Mouse (Mus musculus): ENCODE measurements at regions not wholly inside any gene's neighbourhood (a gene's known extent, or its start where the extent isn't known, plus 50 kb on each side); places are given as distances from the start of the nearest gene placed in this dataset.

- H3K4me1 ChIP-seq (ENCODE audit: control insufficient read depth, insufficient read depth, insufficient read length), result no peaks in the 10 kb centered on the region
- TF ChIP-seq POLR2A (IDR thresholded peaks at IDR 0.05; ENCODE audit: low read depth, low read length), result no peak
- TF ChIP-seq CTCF (IDR thresholded peaks at IDR 0.05; ENCODE audit: extremely low read depth, insufficient read depth, insufficient read length, insufficient replicate concordance), result no peak
- 92% methylated on average over 2 of the region's 2 CpGs for WGBS
- no peak overlapping the region for H3K27ac ChIP-seq (ENCODE audit: insufficient read depth, low read length)
- no peaks in the 10 kb centered on the region for H3K36me3 ChIP-seq (ENCODE audit: control insufficient read depth, insufficient read depth, low read length)
- H3K27me3 ChIP-seq (ENCODE audit: control insufficient read depth, insufficient read depth, low read length), result no peaks in the 10 kb centered on the region
- DNase-seq (ENCODE audit: low read depth in 1 of 2, low spot score in 2 of 2), result no peak
- H3K4me3 ChIP-seq (ENCODE audit: extremely low read depth, insufficient read depth, insufficient read length), result no peak overlapping the region
Measured at GRCm38 (mm10) chr13:97656618-97657017, 103.8 kb downstream of the Gm10260 start.

GRCm38 (mm10) chr13:97652279-97652678 is 108.2 kb downstream of the Gm10260 start:
- no peak overlapping the region for H3K4me3 ChIP-seq (ENCODE audit: extremely low read depth, insufficient read depth, insufficient read length)
- H3K36me3 ChIP-seq (ENCODE audit: control insufficient read depth, insufficient read depth, low read length), result no peaks in the 10 kb centered on the region
- no peak for DNase-seq (ENCODE audit: low read depth in 1 of 2, low spot score in 2 of 2)
- H3K27ac ChIP-seq (ENCODE audit: insufficient read depth, low read length), result no peak overlapping the region
- no peaks in the 10 kb centered on the region for H3K4me1 ChIP-seq (ENCODE audit: control insufficient read depth, insufficient read depth, insufficient read length)
- TF ChIP-seq POLR2A (IDR thresholded peaks at IDR 0.05; ENCODE audit: low read depth, low read length) (no peak), CTCF (IDR thresholded peaks at IDR 0.05; ENCODE audit: extremely low read depth, insufficient read depth, insufficient read length, insufficient replicate concordance) (no peak)
- no peaks in the 10 kb centered on the region for H3K27me3 ChIP-seq (ENCODE audit: control insufficient read depth, insufficient read depth, low read length)
- WGBS, result 92% methylated on average over 9 of the region's 9 CpGs

- WGBS, result 92% methylated on average over 9 of the region's 9 CpGs
- Histone ChIP-seq H3K4me1 (ENCODE audit: control insufficient read depth, insufficient read depth, insufficient read length) (no peaks in the 10 kb centered on the region), H3K36me3 (ENCODE audit: control insufficient read depth, insufficient read depth, low read length) (no peaks in the 10 kb centered on the region), H3K27me3 (ENCODE audit: control insufficient read depth, insufficient read depth, low read length) (no peaks in the 10 kb centered on the region), H3K27ac (ENCODE audit: insufficient read depth, low read length) (no peak overlapping the region), H3K4me3 (ENCODE audit: extremely low read depth, insufficient read depth, insufficient read length) (no peak overlapping the region)
- no peak for DNase-seq (ENCODE audit: low read depth in 1 of 2, low spot score in 2 of 2)
- TF ChIP-seq CTCF (IDR thresholded peaks at IDR 0.05; ENCODE audit: extremely low read depth, insufficient read depth, insufficient read length, insufficient replicate concordance), result no peak
- no peak for TF ChIP-seq POLR2A (IDR thresholded peaks at IDR 0.05; ENCODE audit: low read depth, low read length)
Measured at GRCm38 (mm10) chr13:97651761-97652160, 108.7 kb downstream of the Gm10260 start.

GRCm38 (mm10) chr13:97651176-97651575 is 109.3 kb downstream of the Gm10260 start:
- H3K27me3 ChIP-seq (ENCODE audit: control insufficient read depth, insufficient read depth, low read length), result no peaks in the 10 kb centered on the region
- no peak for DNase-seq (ENCODE audit: low read depth in 1 of 2, low spot score in 2 of 2)
- WGBS, result 94% methylated on average over 5 of the region's 5 CpGs
- no peaks in the 10 kb centered on the region for H3K36me3 ChIP-seq (ENCODE audit: control insufficient read depth, insufficient read depth, low read length)
- no peak overlapping the region for H3K4me3 ChIP-seq (ENCODE audit: extremely low read depth, insufficient read depth, insufficient read length)
- H3K27ac ChIP-seq (ENCODE audit: insufficient read depth, low read length), result no peak overlapping the region
- H3K4me1 ChIP-seq (ENCODE audit: control insufficient read depth, insufficient read depth, insufficient read length), result no peaks in the 10 kb centered on the region
- TF ChIP-seq POLR2A (IDR thresholded peaks at IDR 0.05; ENCODE audit: low read depth, low read length), result no peak
- TF ChIP-seq CTCF (IDR thresholded peaks at IDR 0.05; ENCODE audit: extremely low read depth, insufficient read depth, insufficient read length, insufficient replicate concordance), result no peak

- H3K27ac ChIP-seq (ENCODE audit: insufficient read depth, low read length), result no peak overlapping the region
- no peaks in the 10 kb centered on the region for H3K27me3 ChIP-seq (ENCODE audit: control insufficient read depth, insufficient read depth, low read length)
- no peak for TF ChIP-seq POLR2A (IDR thresholded peaks at IDR 0.05; ENCODE audit: low read depth, low read length)
- no peak for TF ChIP-seq CTCF (IDR thresholded peaks at IDR 0.05; ENCODE audit: extremely low read depth, insufficient read depth, insufficient read length, insufficient replicate concordance)
- no peak for DNase-seq (ENCODE audit: low read depth in 1 of 2, low spot score in 2 of 2)
- H3K36me3 ChIP-seq (ENCODE audit: control insufficient read depth, insufficient read depth, low read length), result no peaks in the 10 kb centered on the region
- 96% methylated on average over 2 of the region's 2 CpGs for WGBS
- no peak overlapping the region for H3K4me3 ChIP-seq (ENCODE audit: extremely low read depth, insufficient read depth, insufficient read length)
- H3K4me1 ChIP-seq (ENCODE audit: control insufficient read depth, insufficient read depth, insufficient read length), result no peaks in the 10 kb centered on the region; the same call in 1 of the 2 replicates
Measured at GRCm38 (mm10) chr13:97650191-97650590, 110.2 kb downstream of the Gm10260 start.

- Histone ChIP-seq H3K36me3 (ENCODE audit: control insufficient read depth, insufficient read depth, low read length) (no peaks in the 10 kb centered on the region), H3K27me3 (ENCODE audit: control insufficient read depth, insufficient read depth, low read length) (no peaks in the 10 kb centered on the region), H3K4me1 (ENCODE audit: control insufficient read depth, insufficient read depth, insufficient read length) (peaks cover 4% of the 10 kb centered on the region; the same call in 1 of the 2 replicates), H3K27ac (ENCODE audit: insufficient read depth, low read length) (no peak overlapping the region), H3K4me3 (ENCODE audit: extremely low read depth, insufficient read depth, insufficient read length) (no peak overlapping the region)
- DNase-seq (ENCODE audit: low read depth in 1 of 2, low spot score in 2 of 2), result no peak
- WGBS, result 85% methylated on average over 4 of the region's 4 CpGs
- TF ChIP-seq POLR2A (IDR thresholded peaks at IDR 0.05; ENCODE audit: low read depth, low read length) (no peak), CTCF (IDR thresholded peaks at IDR 0.05; ENCODE audit: extremely low read depth, insufficient read depth, insufficient read length, insufficient replicate concordance) (no peak)
Measured at GRCm38 (mm10) chr13:97647486-97647885, 112.9 kb downstream of the Gm10260 start.

- Histone ChIP-seq H3K4me1 (ENCODE audit: control insufficient read depth, insufficient read depth, insufficient read length) (peaks cover 4% of the 10 kb centered on the region; the same call in 1 of the 2 replicates), H3K27ac (ENCODE audit: insufficient read depth, low read length) (no peak overlapping the region), H3K4me3 (ENCODE audit: extremely low read depth, insufficient read depth, insufficient read length) (no peak overlapping the region), H3K36me3 (ENCODE audit: control insufficient read depth, insufficient read depth, low read length) (no peaks in the 10 kb centered on the region), H3K27me3 (ENCODE audit: control insufficient read depth, insufficient read depth, low read length) (no peaks in the 10 kb centered on the region)
- no peak for DNase-seq (ENCODE audit: low read depth in 1 of 2, low spot score in 2 of 2)
- TF ChIP-seq POLR2A (IDR thresholded peaks at IDR 0.05; ENCODE audit: low read depth, low read length) (no peak), CTCF (IDR thresholded peaks at IDR 0.05; ENCODE audit: extremely low read depth, insufficient read depth, insufficient read length, insufficient replicate concordance) (no peak)
- 79% methylated on average over 7 of the region's 7 CpGs for WGBS
Measured at GRCm38 (mm10) chr13:97646021-97646385, 114.4 kb downstream of the Gm10260 start.
